Mouse (Mus musculus) hindbrain, embryonic 15.5 days (tissue): ENCODE measurements around the gene Ccl1. TPM values are rescaled to one million over a fixed set of nuclear protein-coding genes. Genes with fewer than 3 reads are reported as not detected.

Experiments
- ATAC-seq: fragments of 200-750 bp; cut with Nextera tagmentation; 2 replicates; pipeline ENCODE4 v1.8.0; 2017; ENCODE audit warnings: low read depth, moderate number of reproducible peaks, moderate TSS enrichment; ENCODE audit not compliant: low FRiP score
- H3K27ac ChIP-seq: fragments of 300-500 bp; sonication (generic); replicated peaks from 2 replicates; pipeline ENCODE4 v1.5.1; 2015; ENCODE audit warnings: mild to moderate bottlenecking, inconsistent platforms
- H3K27me3 ChIP-seq: fragments of 300-500 bp; sonication (generic); 2 replicates; pipeline ENCODE4 v1.6.1; 2015; ENCODE audit warnings: control low read depth, inconsistent platforms
- H3K36me3 ChIP-seq: fragments of 300-500 bp; sonication (generic); 2 replicates; pipeline ENCODE4 v1.6.1; 2015; ENCODE audit warnings: control low read depth, inconsistent platforms
- H3K4me1 ChIP-seq: fragments of 300-500 bp; sonication (generic); replicated peaks from 2 replicates; pipeline ENCODE4 v1.6.1; 2015; ENCODE audit warnings: control low read depth, inconsistent platforms
- H3K4me2 ChIP-seq: fragments of 300-500 bp; sonication (generic); 2 replicates; pipeline ENCODE4 v1.6.1; 2015; ENCODE audit warnings: moderate library complexity, mild to moderate bottlenecking, inconsistent platforms
- H3K4me3 ChIP-seq: fragments of 300-500 bp; sonication (generic); 2 replicates; pipeline ENCODE4 v1.5.1; 2015; ENCODE audit warnings: mild to moderate bottlenecking, inconsistent platforms
- H3K9ac ChIP-seq: fragments of 300-500 bp; sonication (generic); 2 replicates; pipeline ENCODE4 v1.6.1; 2015; ENCODE audit warnings: inconsistent platforms
- H3K9me3 ChIP-seq: fragments of 300-500 bp; sonication (generic); 2 replicates; pipeline ENCODE4 v1.6.1; 2016; ENCODE audit warnings: control low read depth, inconsistent platforms
- WGBS: fragments of 180-500 bp; shearing (Covaris S2); methylation state at CpG from one replicate; pipeline ENCODE4 v1.1.7; 2015; 5-methylcytosine and 5-hydroxymethylcytosine counted together
- polyA plus RNA-seq: library from polyadenylated mRNA; unstranded; fragments of >200 nt; fragmentation: Nextera tagmentation; extraction: Ambion mirVana; gene quantifications from 2 replicates; pipeline ENCODE4 v1.2.1, GENCODE M21; 2015

The Ccl1 gene
- polyA plus RNA-seq, 1 experiment from 2014 or later, result 0.66 TPM

- Histone ChIP-seq H3K9ac (no peak overlapping the region), H3K27ac (no peak overlapping the region), H3K27me3 (no peaks in the 10 kb centered on the region), H3K4me3 (no peak overlapping the region), H3K4me1 (no peaks in the 10 kb centered on the region), H3K9me3 (no peaks in the 10 kb centered on the region), H3K36me3 (no peaks in the 10 kb centered on the region), H3K4me2 (no peak overlapping the region)
- ATAC-seq, result no peak
- 81% methylated on average over 3 of the region's 3 CpGs for WGBS
These were observed 107.7 kb downstream of the Ccl1 start for GRCm38 (mm10) chr11:82197774-82198173.

DNA sequence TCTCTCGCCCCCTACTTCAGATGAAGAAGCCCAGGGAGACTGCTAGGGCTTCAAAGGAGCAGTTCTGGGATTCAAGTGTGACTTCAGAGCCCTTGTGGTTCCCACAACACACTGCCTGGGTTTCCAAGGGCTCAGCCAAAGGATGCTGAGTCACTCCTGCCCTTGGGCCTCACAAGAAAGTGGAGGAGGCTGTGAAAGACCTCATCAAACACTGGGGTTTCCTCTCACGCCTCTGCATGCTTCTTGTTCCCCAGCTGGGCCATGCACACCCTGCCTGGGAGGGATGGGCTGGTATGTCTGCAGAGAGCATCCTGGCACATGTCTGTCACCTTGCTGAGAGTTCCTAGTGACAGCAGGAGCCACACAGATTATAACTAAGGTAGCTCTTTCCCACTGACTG, 110.5 kb downstream of the Ccl1 start:
- WGBS, result 63% methylated on average over 2 of the region's 2 CpGs
- Histone ChIP-seq H3K27me3 (no peaks in the 10 kb centered on the region), H3K4me3 (no peak overlapping the region), H3K36me3 (no peaks in the 10 kb centered on the region), H3K9me3 (no peaks in the 10 kb centered on the region), H3K9ac (no peak overlapping the region), H3K4me2 (no peak overlapping the region), H3K27ac (no peak overlapping the region), H3K4me1 (peaks cover 8% of the 10 kb centered on the region)
- no peak for ATAC-seq

DNA sequence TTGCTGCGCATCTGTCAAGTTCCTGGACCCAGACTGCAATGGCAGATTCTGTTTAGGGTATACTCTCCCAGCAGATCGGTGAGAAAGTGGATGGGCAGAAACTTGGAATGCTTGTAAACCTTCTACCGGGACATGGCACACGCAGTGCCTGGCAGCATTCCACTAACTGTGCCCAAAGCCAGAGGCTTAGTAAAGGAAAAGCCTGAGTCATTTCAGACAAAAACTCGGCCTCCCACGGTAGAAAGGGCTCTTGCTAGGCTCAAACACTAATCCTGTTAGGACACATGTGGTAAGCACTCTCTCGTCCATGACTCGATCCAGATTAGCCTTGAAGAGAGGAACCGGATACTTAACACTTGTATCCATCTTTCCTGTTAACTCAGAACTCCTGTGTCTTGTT, 111.7 kb downstream of the Ccl1 start:
- Histone ChIP-seq H3K9me3 (no peaks in the 10 kb centered on the region), H3K4me2 (no peak overlapping the region), H3K4me3 (no peak overlapping the region), H3K27me3 (no peaks in the 10 kb centered on the region), H3K9ac (no peak overlapping the region), H3K36me3 (no peaks in the 10 kb centered on the region), H3K4me1 (peaks cover 17% of the 10 kb centered on the region), H3K27ac (no peak overlapping the region)
- 71% methylated on average over 9 of the region's 9 CpGs for WGBS
- ATAC-seq, result no peak

DNA sequence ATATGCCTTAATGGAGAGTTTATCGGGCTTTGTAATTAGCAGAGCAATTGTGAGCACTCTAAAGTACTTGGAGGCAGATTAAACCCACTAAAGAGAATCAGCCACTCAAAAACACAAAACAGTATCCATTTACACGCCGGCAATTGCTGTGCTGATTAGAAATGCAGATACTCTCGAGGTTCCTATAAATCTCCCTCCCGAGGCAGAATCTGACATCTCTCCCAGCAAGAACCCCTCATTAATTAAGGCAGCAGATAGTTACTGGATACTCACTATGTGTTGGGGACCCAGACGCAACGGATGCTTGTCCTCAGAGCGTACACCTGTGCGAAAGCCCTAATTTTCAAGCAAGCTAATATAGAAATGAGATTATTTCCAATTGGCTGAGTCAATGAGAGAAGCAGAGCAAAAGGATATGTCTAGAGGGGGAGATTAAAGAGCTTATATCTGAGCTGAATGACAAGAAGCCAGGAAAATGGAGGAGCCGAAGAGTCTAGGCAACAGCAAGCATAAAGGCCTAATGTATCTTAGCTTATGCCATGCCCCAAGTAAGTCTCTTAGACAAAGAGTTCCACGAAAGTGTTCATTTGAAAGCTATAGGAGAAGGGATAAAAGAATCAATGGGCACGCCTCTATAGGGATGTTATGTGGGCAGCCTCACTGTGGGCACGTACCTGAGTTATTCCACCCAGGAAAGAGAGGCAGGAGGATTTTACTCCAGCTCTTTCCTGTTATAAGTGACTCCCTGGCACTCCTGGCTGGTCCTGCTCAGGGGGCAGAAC, 115.5 kb downstream of the Ccl1 start:
- no peaks in the 10 kb centered on the region for H3K9me3 ChIP-seq
- no peak overlapping the region for H3K4me2 ChIP-seq
- H3K27me3 ChIP-seq, result no peaks in the 10 kb centered on the region
- no peaks in the 10 kb centered on the region for H3K36me3 ChIP-seq
- H3K27ac ChIP-seq, result peak overlapping the region; percentile 56
- peaks cover 17% of the 10 kb centered on the region for H3K4me1 ChIP-seq
- 43% methylated on average over 13 of the region's 13 CpGs for WGBS
- ATAC-seq, result peak; percentile 72; the same call in 1 of the 2 replicates
- no peak overlapping the region for H3K9ac ChIP-seq
- no peak overlapping the region for H3K4me3 ChIP-seq

DNA sequence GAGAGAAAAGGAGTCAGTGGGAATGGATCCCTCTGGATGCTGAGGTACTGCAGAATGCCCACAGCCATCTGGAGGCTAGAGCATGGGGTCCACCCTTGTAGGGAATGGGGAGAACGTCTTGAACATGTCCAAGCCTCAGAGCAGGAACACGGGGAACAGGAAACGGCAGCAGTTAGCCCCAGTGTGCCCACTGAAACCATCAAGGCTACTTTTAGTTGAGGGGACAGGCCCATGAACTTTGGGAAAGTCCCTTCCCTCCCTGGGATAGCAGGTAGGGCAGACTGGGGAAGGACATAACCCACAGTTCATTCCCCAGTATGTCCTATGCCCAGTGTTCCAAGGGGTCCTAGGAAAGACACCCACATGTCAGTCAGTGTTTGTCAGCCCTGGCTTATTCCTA, 119.8 kb downstream of the Ccl1 start:
- no peaks in the 10 kb centered on the region for H3K36me3 ChIP-seq
- no peak overlapping the region for H3K4me2 ChIP-seq
- peaks cover 18% of the 10 kb centered on the region for H3K4me1 ChIP-seq
- WGBS, result 90% methylated on average over 3 of the region's 3 CpGs
- no peak overlapping the region for H3K9ac ChIP-seq
- no peak for ATAC-seq
- no peak overlapping the region for H3K4me3 ChIP-seq
- no peak overlapping the region for H3K27ac ChIP-seq
- no peaks in the 10 kb centered on the region for H3K9me3 ChIP-seq
- H3K27me3 ChIP-seq, result no peaks in the 10 kb centered on the region

GRCm38 (mm10) chr11:82183281-82183935, 122.1 kb downstream of the Ccl1 start:
- Histone ChIP-seq H3K27ac (no peak overlapping the region), H3K27me3 (no peaks in the 10 kb centered on the region), H3K36me3 (no peaks in the 10 kb centered on the region), H3K4me2 (no peak overlapping the region), H3K4me3 (no peak overlapping the region), H3K9me3 (no peaks in the 10 kb centered on the region), H3K4me1 (peaks cover 4% of the 10 kb centered on the region; the same call in 1 of the 2 replicates), H3K9ac (no peak overlapping the region)
- ATAC-seq, result no peak
- WGBS, result 52% methylated on average over 6 of the region's 6 CpGs

DNA sequence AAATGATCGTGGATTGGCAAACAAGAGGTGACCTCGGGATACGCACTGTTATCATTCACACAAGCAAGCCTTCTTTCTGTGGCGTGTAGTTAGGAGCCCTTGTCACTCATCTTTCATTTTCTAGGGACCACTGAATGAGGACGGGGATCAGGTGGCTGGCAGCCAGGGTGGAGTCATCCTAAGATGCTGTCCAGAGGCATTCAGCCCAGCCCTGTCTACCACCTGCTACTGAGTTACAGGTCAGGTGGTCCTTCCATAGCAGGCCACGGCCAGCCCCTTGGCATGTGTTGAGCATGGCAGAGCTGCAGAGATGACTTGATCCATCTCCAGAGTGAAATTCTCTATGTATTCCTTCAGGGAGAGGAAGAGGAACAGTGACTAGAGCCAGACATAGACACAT, 123.1 kb downstream of the Ccl1 start:
- H3K9ac ChIP-seq, result no peak overlapping the region
- WGBS, result 88% methylated on average over 6 of the region's 6 CpGs
- no peak for ATAC-seq
- H3K27me3 ChIP-seq, result no peaks in the 10 kb centered on the region
- no peak overlapping the region for H3K27ac ChIP-seq
- H3K4me1 ChIP-seq, result peaks cover 4% of the 10 kb centered on the region; the same call in 1 of the 2 replicates
- no peak overlapping the region for H3K4me3 ChIP-seq
- no peaks in the 10 kb centered on the region for H3K9me3 ChIP-seq
- no peak overlapping the region for H3K4me2 ChIP-seq
- H3K36me3 ChIP-seq, result no peaks in the 10 kb centered on the region

DNA sequence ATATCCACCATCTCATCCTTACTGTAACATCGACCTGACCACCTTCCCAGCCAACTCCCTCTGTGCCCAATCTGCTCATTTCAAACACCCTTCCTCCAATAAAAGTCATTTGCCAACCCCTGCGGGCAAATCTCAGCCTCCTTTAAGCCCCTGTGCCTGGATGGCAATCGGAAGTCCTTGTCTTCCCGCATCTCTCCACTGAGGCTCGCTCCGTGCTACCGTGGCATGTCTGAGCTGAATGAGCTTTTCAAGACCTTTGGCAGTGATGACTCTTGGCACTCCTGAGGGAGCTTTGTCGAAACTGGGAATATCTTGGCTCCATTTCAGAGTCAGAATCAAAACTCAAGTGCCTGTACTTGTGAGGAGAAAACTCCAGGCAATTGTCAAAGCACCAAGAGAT, 124.2 kb downstream of the Ccl1 start:
- Histone ChIP-seq H3K4me1 (peaks cover 4% of the 10 kb centered on the region; the same call in 1 of the 2 replicates), H3K4me3 (no peak overlapping the region), H3K27me3 (no peaks in the 10 kb centered on the region), H3K36me3 (no peaks in the 10 kb centered on the region), H3K9ac (no peak overlapping the region), H3K9me3 (no peaks in the 10 kb centered on the region), H3K27ac (no peak overlapping the region), H3K4me2 (no peak overlapping the region)
- no peak for ATAC-seq
- WGBS, result 65% methylated on average over 8 of the region's 8 CpGs

DNA sequence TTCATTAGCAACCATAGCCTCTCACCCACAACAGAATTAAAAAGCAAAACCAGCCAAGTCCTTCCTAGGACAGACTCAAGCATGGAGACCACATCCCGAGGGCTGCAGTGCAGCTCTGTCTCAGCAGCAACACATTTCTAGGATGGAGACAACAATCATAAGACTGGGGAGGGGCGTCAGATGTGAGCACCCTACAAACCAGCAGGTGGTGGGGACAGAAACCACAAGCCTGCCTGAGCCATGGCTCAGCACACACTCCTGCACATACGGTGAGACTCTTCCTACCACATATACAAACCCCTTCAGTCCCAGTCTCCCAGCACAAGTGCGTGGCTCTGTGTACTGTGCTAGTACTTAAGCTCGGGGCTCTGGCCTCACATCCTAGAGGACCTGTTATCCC, 127.3 kb downstream of the Ccl1 start:
- no peaks in the 10 kb centered on the region for H3K9me3 ChIP-seq
- WGBS, result 76% methylated on average over 5 of the region's 5 CpGs
- H3K4me1 ChIP-seq, result peaks cover 4% of the 10 kb centered on the region; the same call in 1 of the 2 replicates
- H3K27me3 ChIP-seq, result no peaks in the 10 kb centered on the region
- H3K4me2 ChIP-seq, result no peak overlapping the region
- no peaks in the 10 kb centered on the region for H3K36me3 ChIP-seq
- no peak overlapping the region for H3K27ac ChIP-seq
- ATAC-seq, result 0 out of 2 replicates have a peak, but pooled peaks have one; percentile 34
- H3K9ac ChIP-seq, result no peak overlapping the region
- no peak overlapping the region for H3K4me3 ChIP-seq

- no peaks in the 10 kb centered on the region for H3K36me3 ChIP-seq
- no peak overlapping the region for H3K9ac ChIP-seq
- no peak overlapping the region for H3K27ac ChIP-seq
- peaks cover 4% of the 10 kb centered on the region; the same call in 1 of the 2 replicates for H3K4me1 ChIP-seq
- no peaks in the 10 kb centered on the region for H3K27me3 ChIP-seq
- H3K4me2 ChIP-seq, result no peak overlapping the region
- no peak overlapping the region for H3K4me3 ChIP-seq
- H3K9me3 ChIP-seq, result no peaks in the 10 kb centered on the region
- 28% methylated on average over 5 of the region's 5 CpGs for WGBS
- ATAC-seq, result 0 out of 2 replicates have a peak, but pooled peaks have one; percentile 71
These were observed 127.8 kb downstream of the Ccl1 start for GRCm38 (mm10) chr11:82177711-82178110.

- H3K27me3 ChIP-seq, result no peaks in the 10 kb centered on the region
- H3K27ac ChIP-seq, result no peak overlapping the region
- H3K4me3 ChIP-seq, result no peak overlapping the region
- no peaks in the 10 kb centered on the region for H3K9me3 ChIP-seq
- ATAC-seq, result no peak
- H3K4me2 ChIP-seq, result no peak overlapping the region
- no peaks in the 10 kb centered on the region for H3K4me1 ChIP-seq
- H3K9ac ChIP-seq, result no peak overlapping the region
- 23% methylated on average over 3 of the region's 3 CpGs for WGBS
- H3K36me3 ChIP-seq, result no peaks in the 10 kb centered on the region
These were observed 130.7 kb downstream of the Ccl1 start for GRCm38 (mm10) chr11:82174794-82175193.

- ATAC-seq, result no peak
- WGBS, result 86% methylated on average over 2 of the region's 2 CpGs
- H3K9me3 ChIP-seq, result no peaks in the 10 kb centered on the region
These were observed 132.0 kb downstream of the Ccl1 start for GRCm38 (mm10) chr11:82173491-82173890.

More at GRCm38 (mm10) chr11:82173491-82173890, 132.0 kb downstream of the Ccl1 start:
- H3K27ac ChIP-seq, result no peak overlapping the region
- H3K36me3 ChIP-seq, result no peaks in the 10 kb centered on the region
- no peak overlapping the region for H3K9ac ChIP-seq
- no peak overlapping the region for H3K4me3 ChIP-seq
- no peaks in the 10 kb centered on the region for H3K4me1 ChIP-seq
- no peak overlapping the region for H3K4me2 ChIP-seq
- no peaks in the 10 kb centered on the region for H3K27me3 ChIP-seq
